Mouse (Mus musculus) ES-Bruce4 (cell line): ENCODE results near the gene Cdc42ep1.

ENCODE experiments used
- CTCF ChIP-seq: IDR thresholded peaks from one replicate; pipeline ENCODE4 v1.8.1; 2011; ENCODE audit warnings: low read depth, low read length
- POLR2A ChIP-seq: IDR thresholded peaks from one replicate; pipeline ENCODE4 v1.8.1; 2011; ENCODE audit warnings: low read length; ENCODE audit not compliant: insufficient read depth

DNA sequence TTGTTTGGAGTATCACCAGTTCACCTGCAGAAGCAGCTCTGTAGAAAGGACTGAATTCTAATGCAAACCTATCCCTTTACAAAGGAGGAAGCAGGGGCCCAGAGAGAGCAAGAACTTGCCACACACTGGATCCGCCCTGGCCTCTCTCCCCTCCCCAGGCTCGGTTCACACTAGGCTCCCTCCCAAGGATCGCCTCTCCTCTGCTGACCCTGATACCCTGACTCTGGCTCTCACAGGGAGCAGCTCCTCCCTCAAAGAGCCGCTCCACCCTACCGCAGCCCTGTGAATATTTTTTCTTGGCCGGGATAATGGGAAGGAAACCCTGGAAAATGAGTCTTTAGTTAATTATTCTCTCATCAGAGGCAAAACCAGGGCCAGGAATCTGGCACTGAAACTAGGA is 38.1 kb upstream of the Cdc42ep1 start:
- no peak for TF ChIP-seq CTCF
- TF ChIP-seq POLR2A = no peak
